Mouse (Mus musculus): ENCODE data around the gene Fastkd1. TPM values are rescaled to one million over a fixed set of nuclear protein-coding genes. Genes with fewer than 3 reads are reported as not detected.

Fastkd1 gene
- total and polyA plus RNA-seq, 2 experiments from 2014 or later: 13.8 to 22.6 TPM

DNA sequence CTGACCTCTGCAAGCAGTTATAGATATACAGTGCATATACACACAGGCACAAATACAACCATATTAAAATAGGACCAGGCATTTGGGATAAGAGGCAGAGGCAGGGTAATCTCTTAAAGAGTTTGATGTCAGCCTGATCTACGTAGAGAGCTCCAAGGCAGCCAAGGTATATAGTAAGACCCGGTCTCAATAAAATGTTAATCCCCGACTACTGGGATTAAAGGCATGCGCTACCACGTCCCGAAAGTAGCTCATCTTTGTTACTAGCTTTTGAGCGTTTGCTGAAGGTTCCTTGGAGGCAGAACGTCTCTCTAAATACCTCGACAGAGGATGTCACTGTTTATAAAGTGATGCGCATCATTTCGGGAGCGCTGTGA, 8.9 kb upstream of the Fastkd1 start, which contains the start of gene Ppig:
Gene Ppig (plus strand): TSS at position 273 of the 377 bp plus-strand sequence.
- H3K4me3 ChIP-seq (ENCODE audit: low read depth, low read length): peak within 1 kb of the TSS; percentile 89
- peaks cover 3% of the 10 kb centered on the region; the same call in 1 of the 2 replicates for H3K4me1 ChIP-seq (ENCODE audit: insufficient read depth, low read length)
- H3K4me2 ChIP-seq (ENCODE audit: low read depth, low read length, poor library complexity, severe bottlenecking): peak within 1 kb of the TSS; percentile 69
- TF ChIP-seq CTCF (IDR thresholded peaks at IDR 0.05): no peak
- peak within 1 kb of the TSS; percentile 82 for H3K9ac ChIP-seq (replicated peaks; ENCODE audit: low read length, poor library complexity, severe bottlenecking)
- DNase-seq (ENCODE audit: low spot score) (peak; percentile 1), ATAC-seq (ENCODE audit: low FRiP score) (peak; percentile 31; the same call in 1 of the 2 replicates)
- no peaks in the 10 kb centered on the region for H3K36me3 ChIP-seq (ENCODE audit: insufficient read depth, low read length)
- peak within 1 kb of the TSS; percentile 83 for H3K27ac ChIP-seq (ENCODE audit: low read depth, low read length)
- 4% methylated on average over 12 of the region's 12 CpGs for WGBS
- H3K9me3 ChIP-seq (ENCODE audit: low read length): no peaks in the 10 kb centered on the region
- H3K27me3 ChIP-seq (ENCODE audit: insufficient read depth, low read length): no peaks in the 10 kb centered on the region

DNA sequence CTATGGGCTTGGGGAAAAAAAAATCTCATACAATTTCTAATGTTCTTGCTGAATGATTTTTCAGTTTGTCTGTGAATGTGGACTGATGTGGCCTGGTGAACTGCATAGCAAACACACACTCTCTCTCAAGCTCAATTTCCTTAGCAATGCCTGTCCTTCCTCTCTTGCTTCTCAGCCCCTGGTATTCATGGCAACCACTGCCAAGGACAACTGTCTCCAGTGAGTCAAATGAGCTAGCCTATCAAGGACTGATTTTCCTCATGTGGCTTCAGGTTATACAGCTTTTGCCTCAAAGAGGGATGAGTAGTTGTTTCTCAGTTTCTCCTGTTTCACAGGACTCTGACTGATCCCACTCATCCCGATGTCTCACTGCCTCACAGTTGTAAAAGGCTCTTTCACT, 5.8 kb upstream of the Fastkd1 start:
- TF ChIP-seq CTCF (IDR thresholded peaks at IDR 0.05): no peak
- ATAC-seq (ENCODE audit: low FRiP score): no peak
- DNase-seq (ENCODE audit: low spot score): no peak

DNA sequence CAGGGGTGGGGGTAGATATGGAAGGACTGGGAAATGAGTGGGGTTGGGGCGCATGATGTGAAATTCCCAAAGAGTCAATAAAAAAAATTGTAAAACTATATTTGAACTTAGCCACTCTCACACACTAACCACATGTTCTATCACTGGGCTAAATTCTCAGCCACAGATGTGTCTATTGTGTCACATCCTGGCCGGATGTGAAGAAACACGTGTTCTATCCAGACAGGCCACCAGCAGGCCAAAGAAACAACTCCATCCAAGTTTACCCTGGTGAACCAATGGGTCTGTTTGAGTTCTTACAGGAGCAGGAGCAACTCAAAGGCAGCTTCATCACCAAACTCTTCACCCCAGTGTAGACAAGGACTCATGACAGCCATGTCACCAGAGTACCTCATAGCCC, 3.2 kb upstream of the Fastkd1 start:
- no peaks in the 10 kb centered on the region for H3K4me1 ChIP-seq (ENCODE audit: insufficient read depth, low read length)
- no peak overlapping the region for H3K4me3 ChIP-seq (ENCODE audit: low read depth, low read length)
- WGBS: 81% methylated on average over 3 of the region's 3 CpGs
- no peaks in the 10 kb centered on the region for H3K36me3 ChIP-seq (ENCODE audit: insufficient read depth, low read length)
- ATAC-seq (ENCODE audit: low FRiP score) (no peak), DNase-seq (ENCODE audit: low spot score) (no peak)
- H3K9me3 ChIP-seq (ENCODE audit: low read length): no peaks in the 10 kb centered on the region
- H3K27ac ChIP-seq (ENCODE audit: low read depth, low read length): no peak overlapping the region
- H3K27me3 ChIP-seq (ENCODE audit: insufficient read depth, low read length): no peaks in the 10 kb centered on the region
- H3K9ac ChIP-seq (replicated peaks; ENCODE audit: low read length, poor library complexity, severe bottlenecking): no peak overlapping the region
- no peak overlapping the region for H3K4me2 ChIP-seq (ENCODE audit: low read depth, low read length, poor library complexity, severe bottlenecking)
- no peak for TF ChIP-seq CTCF (IDR thresholded peaks at IDR 0.05)

More for the DNA sequence above, 5.8 kb upstream of the Fastkd1 start:
- no peaks in the 10 kb centered on the region for H3K9me3 ChIP-seq (ENCODE audit: low read length)
- WGBS: 93% methylated on average over 1 of the region's 1 CpGs
- H3K4me3 ChIP-seq (ENCODE audit: low read depth, low read length): no peak overlapping the region
- H3K27ac ChIP-seq (ENCODE audit: low read depth, low read length): no peak overlapping the region
- H3K4me2 ChIP-seq (ENCODE audit: low read depth, low read length, poor library complexity, severe bottlenecking): no peak overlapping the region
- no peaks in the 10 kb centered on the region for H3K27me3 ChIP-seq (ENCODE audit: insufficient read depth, low read length)
- H3K9ac ChIP-seq (replicated peaks; ENCODE audit: low read length, poor library complexity, severe bottlenecking): no peak overlapping the region
- no peaks in the 10 kb centered on the region for H3K36me3 ChIP-seq (ENCODE audit: insufficient read depth, low read length)
- peaks cover 3% of the 10 kb centered on the region; the same call in 1 of the 2 replicates for H3K4me1 ChIP-seq (ENCODE audit: insufficient read depth, low read length)

DNA sequence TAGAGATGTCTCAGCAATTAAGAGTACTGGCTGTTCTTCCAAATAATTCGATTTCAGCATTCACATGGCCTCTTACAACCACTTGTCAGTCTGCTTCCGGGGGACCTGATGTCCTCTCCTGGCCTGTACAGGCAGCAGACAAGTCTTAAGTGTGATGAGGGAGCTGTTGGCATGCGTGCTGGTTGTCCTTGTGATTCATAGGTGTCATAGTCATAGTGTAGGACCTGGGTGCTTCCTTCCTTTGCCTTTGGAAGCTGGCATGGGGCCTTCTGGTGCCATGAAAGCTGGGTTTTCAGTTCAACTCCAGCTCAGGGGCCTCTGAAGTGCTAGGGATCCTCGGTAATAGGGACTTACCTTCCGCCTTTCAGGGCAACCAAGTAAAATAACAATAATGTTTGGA, 810 bp upstream of the Fastkd1 start:
- Histone ChIP-seq H3K9ac (replicated peaks; ENCODE audit: low read length, poor library complexity, severe bottlenecking) (no peak overlapping the region), H3K27ac (ENCODE audit: low read depth, low read length) (no peak overlapping the region), H3K4me3 (ENCODE audit: low read depth, low read length) (no peak overlapping the region), H3K4me1 (ENCODE audit: insufficient read depth, low read length) (no peaks in the 10 kb centered on the region), H3K9me3 (ENCODE audit: low read length) (no peaks in the 10 kb centered on the region), H3K27me3 (ENCODE audit: insufficient read depth, low read length) (no peaks in the 10 kb centered on the region), H3K4me2 (ENCODE audit: low read depth, low read length, poor library complexity, severe bottlenecking) (no peak overlapping the region), H3K36me3 (ENCODE audit: insufficient read depth, low read length) (no peaks in the 10 kb centered on the region)
- DNase-seq (ENCODE audit: low spot score) (no peak), ATAC-seq (ENCODE audit: low FRiP score) (no peak)
- no peak for TF ChIP-seq CTCF (IDR thresholded peaks at IDR 0.05)
- WGBS: 77% methylated on average over 5 of the region's 5 CpGs

DNA sequence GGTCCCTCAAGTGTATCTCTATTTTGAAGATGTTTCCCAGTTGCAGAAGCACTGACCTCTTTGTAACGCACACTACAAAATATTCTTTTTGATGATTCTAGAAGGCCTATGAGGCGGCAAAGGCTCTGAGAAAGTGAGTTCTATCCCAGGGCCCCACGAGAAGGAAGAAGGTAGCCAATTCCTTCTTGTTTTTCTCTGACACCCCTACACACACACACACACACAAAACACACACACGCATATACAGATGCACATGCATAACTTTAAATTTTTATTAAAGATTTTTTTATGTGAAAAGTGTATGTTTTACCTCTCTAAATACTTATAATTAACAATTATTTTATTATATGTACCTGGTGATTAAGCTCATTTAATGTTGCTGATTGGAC, 304 bp upstream of the Fastkd1 start:
- no peaks in the 10 kb centered on the region for H3K27me3 ChIP-seq (ENCODE audit: insufficient read depth, low read length)
- WGBS: 29% methylated on average over 4 of the region's 4 CpGs

DNA sequence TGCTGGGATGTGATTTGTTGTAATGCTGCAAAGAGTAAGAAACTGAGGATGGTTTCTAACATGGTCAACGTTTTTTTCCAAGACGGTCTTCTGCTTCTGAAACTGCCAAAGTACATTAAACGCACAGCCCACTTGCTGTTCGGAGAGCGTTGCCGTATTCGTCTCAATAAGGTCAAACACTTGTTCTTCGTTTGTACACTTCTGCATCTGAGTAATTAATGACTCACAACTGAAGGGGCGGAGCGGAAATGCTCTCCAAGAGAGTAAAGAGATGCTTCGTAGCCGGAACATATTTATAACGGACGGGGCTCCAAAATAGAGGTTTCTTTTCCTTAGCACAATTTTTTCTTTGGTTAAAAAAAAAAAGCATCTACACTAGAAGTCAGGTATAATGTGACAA, 1.1 kb downstream of the Fastkd1 start:
- ATAC-seq (ENCODE audit: low FRiP score) (no peak), DNase-seq (ENCODE audit: low spot score) (no peak)
- no peaks in the 10 kb centered on the region for H3K4me1 ChIP-seq (ENCODE audit: insufficient read depth, low read length)
- H3K4me2 ChIP-seq (ENCODE audit: low read depth, low read length, poor library complexity, severe bottlenecking): peak overlapping the region; percentile 53
- WGBS: 88% methylated on average over 14 of the region's 14 CpGs
- TF ChIP-seq CTCF (IDR thresholded peaks at IDR 0.05): no peak
- no peaks in the 10 kb centered on the region for H3K27me3 ChIP-seq (ENCODE audit: insufficient read depth, low read length)
- H3K9ac ChIP-seq (replicated peaks; ENCODE audit: low read length, poor library complexity, severe bottlenecking): no peak overlapping the region
- no peaks in the 10 kb centered on the region for H3K9me3 ChIP-seq (ENCODE audit: low read length)
- H3K27ac ChIP-seq (ENCODE audit: low read depth, low read length): no peak overlapping the region
- H3K4me3 ChIP-seq (ENCODE audit: low read depth, low read length): peak overlapping the region; percentile 78; the same call in 1 of the 2 replicates
- peaks cover 4% of the 10 kb centered on the region; the same call in 1 of the 2 replicates for H3K36me3 ChIP-seq (ENCODE audit: insufficient read depth, low read length)

More for the DNA sequence above, 304 bp upstream of the Fastkd1 start:
- H3K9me3 ChIP-seq (ENCODE audit: low read length): no peaks in the 10 kb centered on the region
- peak overlapping the region; percentile 53 for H3K4me2 ChIP-seq (ENCODE audit: low read depth, low read length, poor library complexity, severe bottlenecking)
- ATAC-seq (ENCODE audit: low FRiP score): no peak
- peak overlapping the region; percentile 78 for H3K4me3 ChIP-seq (ENCODE audit: low read depth, low read length)
- H3K4me1 ChIP-seq (ENCODE audit: insufficient read depth, low read length): no peaks in the 10 kb centered on the region
- H3K9ac ChIP-seq (replicated peaks; ENCODE audit: low read length, poor library complexity, severe bottlenecking): no peak overlapping the region
- H3K36me3 ChIP-seq (ENCODE audit: insufficient read depth, low read length): no peaks in the 10 kb centered on the region
- DNase-seq (ENCODE audit: low spot score): no peak
- TF ChIP-seq CTCF (IDR thresholded peaks at IDR 0.05): no peak
- no peak overlapping the region for H3K27ac ChIP-seq (ENCODE audit: low read depth, low read length)
